Mouse (Mus musculus) natural killer cell, adult 2 months (primary cell): Measurements from ENCODE around the gene Pear1.
"Not testable (repeated sequence)": the region's sequence is repeated elsewhere in the genome, so short reads cannot be mapped to it uniquely, and the experiment has no call there.

Experiments used
- DNase-seq, 2 experiments: peaks; one replicate each; pipeline ENCODE4 v3.0.0; 2022; ENCODE audit warnings: low spot score in 2 of 2

Pear1 gene

GRCm38 (mm10) chr3:87824206-87824605, at the start of gene Pear1:
Gene Pear1 (minus strand): TSS chr3:87824306.
- DNase-seq: not testable (repeated sequence)

- DNase-seq: not testable (repeated sequence)
Observed at GRCm38 (mm10) chr3:87864111-87864510, 40.0 kb upstream of the Pear1 start.

- peak; percentile 64 to 70 for DNase-seq
Observed at GRCm38 (mm10) chr3:87859813-87860212, 35.7 kb upstream of the Pear1 start.

- DNase-seq: no peak
Observed at GRCm38 (mm10) chr3:87857666-87858065, 33.6 kb upstream of the Pear1 start.

GRCm38 (mm10) chr3:87855936-87856335, 31.8 kb upstream of the Pear1 start:
- DNase-seq: no peak

GRCm38 (mm10) chr3:87854795-87855568, 30.9 kb upstream of the Pear1 start:
- no peak for DNase-seq

GRCm38 (mm10) chr3:87849117-87849516, 25.0 kb upstream of the Pear1 start:
- DNase-seq: peak in 1 of 2 experiments; percentile 47

GRCm38 (mm10) chr3:87847680-87848079, 23.6 kb upstream of the Pear1 start:
- peak; percentile 39 to 47 for DNase-seq

GRCm38 (mm10) chr3:87846650-87847110, 22.6 kb upstream of the Pear1 start, which contains the start of gene Sh2d2a:
Gene Sh2d2a (plus strand): TSS chr3:87846755.
- DNase-seq: peak; percentile 82 to 91

- DNase-seq: no peak
Observed at GRCm38 (mm10) chr3:87846186-87846585, 22.1 kb upstream of the Pear1 start.

- no peak for DNase-seq
Observed at GRCm38 (mm10) chr3:87844981-87845380, 20.9 kb upstream of the Pear1 start.

GRCm38 (mm10) chr3:87840858-87841257, 16.8 kb upstream of the Pear1 start:
- peak; percentile 47 to 78 for DNase-seq

GRCm38 (mm10) chr3:87838622-87839021, 14.5 kb upstream of the Pear1 start:
- DNase-seq: peak; percentile 75 to 76

GRCm38 (mm10) chr3:87833482-87833881, 9.4 kb upstream of the Pear1 start:
- no peak for DNase-seq

GRCm38 (mm10) chr3:87832109-87832859, 8.2 kb upstream of the Pear1 start:
- no peak for DNase-seq

- no peak for DNase-seq
Observed at GRCm38 (mm10) chr3:87829025-87829424, 4.9 kb upstream of the Pear1 start.

GRCm38 (mm10) chr3:87828435-87828834, 4.3 kb upstream of the Pear1 start:
- DNase-seq: no peak

- no peak for DNase-seq
Observed at GRCm38 (mm10) chr3:87818226-87818625, 5.9 kb downstream of the Pear1 start.

GRCm38 (mm10) chr3:87816646-87817093, 7.4 kb downstream of the Pear1 start:
- peak; percentile 66 to 69 for DNase-seq

- DNase-seq: no peak
Observed at GRCm38 (mm10) chr3:87816166-87816565, 7.9 kb downstream of the Pear1 start.

- DNase-seq: no peak
Observed at GRCm38 (mm10) chr3:87812873-87813272, 11.2 kb downstream of the Pear1 start.

- no peak for DNase-seq
Observed at GRCm38 (mm10) chr3:87812413-87812812, 11.7 kb downstream of the Pear1 start.

GRCm38 (mm10) chr3:87811297-87811696, 12.8 kb downstream of the Pear1 start:
- no peak for DNase-seq
